Mouse (Mus musculus) spleen, adult 12 weeks (tissue): Measurements from ENCODE around the gene Helz2.
A peak's percentile ranks its signal among the peaks of the same experiment; 100 is the strongest.

Experiments used
- DNase-seq: peaks from one replicate; pipeline ENCODE4 v3.0.0; 2022; ENCODE audit warnings: low spot score

Gene Helz2

GRCm38 (mm10) chr2:181241602-181242313, at the start of gene Helz2:
Gene Helz2 (minus strand): TSS chr2:181242027.
- peak; percentile 60 for DNase-seq

GRCm38 (mm10) chr2:181290937-181291336, 49.1 kb upstream of the Helz2 start:
- DNase-seq: no peak

GRCm38 (mm10) chr2:181288691-181289090, 46.9 kb upstream of the Helz2 start:
- DNase-seq: no peak

- peak; percentile 88 for DNase-seq
Observed at GRCm38 (mm10) chr2:181287958-181288350, 46.1 kb upstream of the Helz2 start, which contains the start of gene Gmeb2. Gene Gmeb2 (minus strand): TSS chr2:181288035.

- peak; percentile 74 for DNase-seq
Observed at GRCm38 (mm10) chr2:181287338-181287957, 45.6 kb upstream of the Helz2 start.

- DNase-seq: no peak
Observed at GRCm38 (mm10) chr2:181286629-181287337, 45.0 kb upstream of the Helz2 start.

GRCm38 (mm10) chr2:181279968-181280367, 38.1 kb upstream of the Helz2 start:
- no peak for DNase-seq

GRCm38 (mm10) chr2:181277866-181278265, 36.0 kb upstream of the Helz2 start:
- no peak for DNase-seq

GRCm38 (mm10) chr2:181276766-181277165, 34.9 kb upstream of the Helz2 start:
- no peak for DNase-seq

GRCm38 (mm10) chr2:181274639-181275038, 32.8 kb upstream of the Helz2 start:
- no peak for DNase-seq

- DNase-seq: no peak
Observed at GRCm38 (mm10) chr2:181273829-181274228, 32.0 kb upstream of the Helz2 start.

GRCm38 (mm10) chr2:181272092-181272491, 30.3 kb upstream of the Helz2 start:
- no peak for DNase-seq

- DNase-seq: no peak
Observed at GRCm38 (mm10) chr2:181266839-181267238, 25.0 kb upstream of the Helz2 start.

GRCm38 (mm10) chr2:181253248-181253647, 11.4 kb upstream of the Helz2 start:
- no peak for DNase-seq

- no peak for DNase-seq
Observed at GRCm38 (mm10) chr2:181251841-181252240, 10.0 kb upstream of the Helz2 start.

GRCm38 (mm10) chr2:181249217-181249616, 7.4 kb upstream of the Helz2 start:
- DNase-seq: no peak

GRCm38 (mm10) chr2:181245031-181245430, 3.2 kb upstream of the Helz2 start:
- no peak for DNase-seq

- DNase-seq: no peak
Observed at GRCm38 (mm10) chr2:181243706-181244394, 2.0 kb upstream of the Helz2 start.

- no peak for DNase-seq
Observed at GRCm38 (mm10) chr2:181242314-181242665, 463 bp upstream of the Helz2 start.

GRCm38 (mm10) chr2:181240806-181241440, 904 bp downstream of the Helz2 start:
- no peak for DNase-seq

GRCm38 (mm10) chr2:181239261-181239660, 2.6 kb downstream of the Helz2 start:
- no peak for DNase-seq

GRCm38 (mm10) chr2:181238861-181239260, 3.0 kb downstream of the Helz2 start:
- no peak for DNase-seq
